Mouse (Mus musculus) ovary, postnatal 10 days (tissue): ENCODE measurements around the gene Slc38a2.

Experiments used
- DNase-seq: peaks from one replicate; pipeline ENCODE4 v3.0.0; 2022; ENCODE audit warnings: low spot score

Slc38a2 gene

GRCm38 (mm10) chr15:96695455-96696421 lies 3.8 kb downstream of the Slc38a2 start:
- DNase-seq: no peak

- DNase-seq: no peak
These were observed 4.5 kb downstream of the Slc38a2 start for GRCm38 (mm10) chr15:96694988-96695387.

- DNase-seq: no peak
These were observed 5.8 kb downstream of the Slc38a2 start for GRCm38 (mm10) chr15:96693688-96694087.

- no peak for DNase-seq
These were observed 7.1 kb downstream of the Slc38a2 start for GRCm38 (mm10) chr15:96692401-96692800.

- DNase-seq: no peak
These were observed 8.1 kb downstream of the Slc38a2 start for GRCm38 (mm10) chr15:96691381-96691780.

GRCm38 (mm10) chr15:96690829-96691228 lies 8.7 kb downstream of the Slc38a2 start:
- DNase-seq: no peak

GRCm38 (mm10) chr15:96689919-96690318 lies 9.6 kb downstream of the Slc38a2 start:
- DNase-seq: no peak

- DNase-seq: no peak
These were observed 10.7 kb downstream of the Slc38a2 start for GRCm38 (mm10) chr15:96688784-96689318.

GRCm38 (mm10) chr15:96688036-96688435 lies 11.5 kb downstream of the Slc38a2 start:
- DNase-seq: no peak

GRCm38 (mm10) chr15:96687366-96687765 lies 12.2 kb downstream of the Slc38a2 start:
- DNase-seq: no peak

GRCm38 (mm10) chr15:96686201-96687159 lies 13.1 kb downstream of the Slc38a2 start:
- DNase-seq: no peak

GRCm38 (mm10) chr15:96685273-96685672 lies 14.3 kb downstream of the Slc38a2 start:
- no peak for DNase-seq

- DNase-seq: no peak
These were observed 15.2 kb downstream of the Slc38a2 start for GRCm38 (mm10) chr15:96684132-96684830.

- DNase-seq: no peak
These were observed 20.4 kb downstream of the Slc38a2 start for GRCm38 (mm10) chr15:96678871-96679773.

GRCm38 (mm10) chr15:96676518-96676917 lies 23.0 kb downstream of the Slc38a2 start:
- no peak for DNase-seq

- no peak for DNase-seq
These were observed 23.8 kb downstream of the Slc38a2 start for GRCm38 (mm10) chr15:96675744-96676143.

- no peak for DNase-seq
These were observed 24.5 kb downstream of the Slc38a2 start for GRCm38 (mm10) chr15:96675055-96675454.

- DNase-seq: no peak
These were observed 25.4 kb downstream of the Slc38a2 start for GRCm38 (mm10) chr15:96674089-96674488.

- no peak for DNase-seq
These were observed 29.8 kb downstream of the Slc38a2 start for GRCm38 (mm10) chr15:96669721-96670120.

GRCm38 (mm10) chr15:96666663-96667062 lies 32.9 kb downstream of the Slc38a2 start:
- no peak for DNase-seq

GRCm38 (mm10) chr15:96665889-96666288 lies 33.6 kb downstream of the Slc38a2 start:
- no peak for DNase-seq
